Mouse (Mus musculus) ES-E14 (cell line): ENCODE measurements around the gene AC129217.1. TPM values are rescaled to one million over a fixed set of nuclear protein-coding genes. Genes with fewer than 3 reads are reported as not detected.

Experiments used
- DNase-seq: peaks from one replicate; pipeline ENCODE4 v3.0.0-alpha.2; 2013; ENCODE audit warnings: low read depth, low spot score
- H3K27ac ChIP-seq: 2 replicates; pipeline ENCODE4 v1.5.1; 2012; ENCODE audit warnings: low read depth, mild to moderate bottlenecking, low read length, moderate library complexity, mixed read lengths; ENCODE audit not compliant: poor library complexity, insufficient read depth, severe bottlenecking
- H3K36me3 ChIP-seq: 2 replicates; pipeline ENCODE4 v1.6.1; 2012; ENCODE audit warnings: mild to moderate bottlenecking, low read length, moderate library complexity, mixed read lengths; ENCODE audit not compliant: control insufficient read depth, poor library complexity, insufficient read depth, severe bottlenecking
- H3K4me1 ChIP-seq, 2 experiments: fragments of 150-350 bp in 1 of 2; sonication (generic) in 1 of 2; 2 replicates each; pipeline ENCODE4 v1.6.1; 2012; ENCODE audit warnings: low read length in 2 of 2, mild to moderate bottlenecking in 1 of 2, mixed read lengths in 1 of 2; ENCODE audit not compliant: control insufficient read depth in 2 of 2, insufficient read depth in 2 of 2, poor library complexity in 1 of 2
- H3K4me3 ChIP-seq, 2 experiments: fragments of 150-350 bp in 1 of 2; sonication (generic) in 1 of 2; 2 replicates each; pipeline ENCODE4 v1.5.1; 2012; ENCODE audit warnings: low read length in 2 of 2, low read depth in 1 of 2, mild to moderate bottlenecking in 1 of 2, mixed read lengths in 1 of 2; ENCODE audit not compliant: insufficient read depth in 1 of 2, poor library complexity in 1 of 2, severe bottlenecking in 1 of 2
- H3K9ac ChIP-seq: 2 replicates; pipeline ENCODE4 v1.6.1; 2012; ENCODE audit warnings: low read depth, mild to moderate bottlenecking, low read length, mixed read lengths; ENCODE audit not compliant: poor library complexity, insufficient read depth, severe bottlenecking
- H3K9me3 ChIP-seq: fragments of 150-350 bp; sonication (generic); 2 replicates; pipeline ENCODE4 v1.6.1; 2012; ENCODE audit warnings: low read depth, mild to moderate bottlenecking, low read length; ENCODE audit not compliant: control insufficient read depth, insufficient read depth
- CHD2 ChIP-seq: IDR thresholded peaks from 2 replicates; pipeline ENCODE4 v1.6.1; 2014; ENCODE audit warnings: mild to moderate bottlenecking, low read depth, low read length, inconsistent platforms
- HCFC1 ChIP-seq: IDR thresholded peaks from 2 replicates; pipeline ENCODE4 v1.6.1; 2012; ENCODE audit warnings: low read length, inconsistent platforms, borderline replicate concordance; ENCODE audit not compliant: insufficient read depth
- MAFK ChIP-seq: IDR thresholded peaks from 2 replicates; pipeline ENCODE4 v1.6.1; 2014; ENCODE audit warnings: mild to moderate bottlenecking, low read depth, low read length, inconsistent platforms; ENCODE audit not compliant: insufficient read depth
- ZC3H11A ChIP-seq: IDR thresholded peaks from 2 replicates; pipeline ENCODE4 v1.6.1; 2012; ENCODE audit warnings: low read depth, mild to moderate bottlenecking, inconsistent platforms, low read length, borderline replicate concordance
- ZNF384 ChIP-seq: IDR thresholded peaks from 2 replicates; pipeline ENCODE4 v1.6.1; 2012; ENCODE audit warnings: low read depth, low read length, inconsistent platforms
- in situ Hi-C, 2 experiments: fragments of 600-800 bp; cut with MboI; formaldehyde crosslinking; loops; one replicate each; pipeline ENCODE4 v1.15.1; 2025; ENCODE audit warnings: low sequenced_read_pairs in 2 of 2, inconsistent platforms in 1 of 2; ENCODE audit not compliant: unreplicated experiment in 2 of 2
- total RNA-seq: library from RNA; depleted of rRNA; stranded (reverse); fragments of 300-350 nt; gene quantifications from 2 replicates; pipeline ENCODE4 v1.2.3, GENCODE M21; 2012

The AC129217.1 gene
- total RNA-seq, 1 experiment = 1.4 TPM

DNA sequence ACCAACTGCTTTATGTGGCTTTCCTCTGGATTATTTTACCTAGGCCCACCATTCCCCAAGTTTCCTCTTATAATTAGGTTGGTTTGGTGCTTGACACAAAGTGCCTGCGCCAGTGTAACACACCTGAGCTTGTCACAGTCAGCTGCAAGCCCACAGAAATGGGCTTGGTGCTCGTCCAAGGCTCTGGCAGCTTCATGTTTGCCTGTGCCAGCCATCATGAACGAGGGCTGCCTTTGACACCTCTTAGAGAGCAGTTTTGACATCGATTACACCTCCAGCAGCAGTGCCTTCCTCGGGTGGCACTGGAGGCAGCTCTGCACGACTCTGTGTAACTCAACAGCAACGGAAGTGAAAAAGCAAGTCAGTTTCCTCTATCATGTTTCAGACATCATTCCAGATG is 39.4 kb upstream of the AC129217.1 start:
- Histone ChIP-seq H3K9ac (no peak overlapping the region), H3K4me1 (peaks cover 0 to 7% of the 10 kb centered on the region in 2 experiments; a peak in 3 of 4 replicates), H3K36me3 (peaks cover 13% of the 10 kb centered on the region), H3K27ac (no peak overlapping the region), H3K9me3 (no peaks in the 10 kb centered on the region), H3K4me3 (no peak overlapping the region)
- in situ Hi-C loops = no loop called here
- DNase-seq = no peak
- TF ChIP-seq CHD2 = no peak
- TF ChIP-seq ZC3H11A = no peak
- no peak for TF ChIP-seq HCFC1
- TF ChIP-seq MAFK = no peak
- TF ChIP-seq ZNF384 = no peak

DNA sequence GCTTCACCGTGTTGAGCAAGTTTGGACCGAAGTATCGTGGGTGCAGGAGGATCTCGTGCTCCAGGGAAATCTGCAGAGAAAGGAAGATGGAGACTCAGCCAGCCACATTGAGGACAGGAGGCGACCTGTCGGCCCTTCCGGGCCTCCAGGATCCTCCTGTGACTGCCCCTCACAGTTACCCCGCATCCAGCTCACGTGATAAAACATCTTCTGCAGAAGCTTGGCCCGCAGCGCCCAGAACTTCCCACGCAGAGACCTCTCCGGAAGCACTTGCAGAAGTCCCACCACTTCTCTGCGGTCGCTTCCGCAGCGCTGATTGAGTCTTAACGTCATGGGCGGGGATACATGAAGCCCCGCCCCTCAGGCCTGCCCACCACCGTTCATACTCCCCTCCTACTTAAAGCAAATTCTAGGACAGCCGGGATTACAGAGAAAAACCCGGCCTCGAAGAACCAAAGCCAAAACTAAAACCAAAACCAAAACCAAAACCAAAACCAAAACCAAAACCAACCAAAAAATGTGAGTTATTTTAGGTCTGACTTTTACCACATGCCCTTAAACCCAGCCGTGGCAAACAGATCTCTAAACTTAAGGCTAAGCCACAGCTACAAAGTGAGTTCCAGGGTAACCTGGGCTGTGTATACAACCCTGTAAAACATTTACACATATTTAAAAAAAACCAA is 31.2 kb upstream of the AC129217.1 start, which contains the start of gene Polr2g:
Polr2g (minus strand) TSS at position 314 of the 683 bp plus-strand sequence.
- TF ChIP-seq HCFC1 (no peak), ZC3H11A (no peak), CHD2 (0 out of 2 replicates have a peak, but pooled peaks have one; percentile 9), ZNF384 (no peak), MAFK (no peak)
- Histone ChIP-seq H3K36me3 (peaks cover 11% of the 10 kb centered on the region), H3K9ac (peak within 1 kb of the TSS; percentile 85), H3K9me3 (no peaks in the 10 kb centered on the region), H3K27ac (peak within 1 kb of the TSS; percentile 23; the same call in 1 of the 2 replicates), H3K4me1 (peaks cover 3 to 6% of the 10 kb centered on the region in 2 experiments; a peak in 2 of 4 replicates), H3K4me3 (peak within 1 kb of the TSS; percentile 82 to 94)
- in situ Hi-C loops = no loop called here
- peak; percentile 85 for DNase-seq

DNA sequence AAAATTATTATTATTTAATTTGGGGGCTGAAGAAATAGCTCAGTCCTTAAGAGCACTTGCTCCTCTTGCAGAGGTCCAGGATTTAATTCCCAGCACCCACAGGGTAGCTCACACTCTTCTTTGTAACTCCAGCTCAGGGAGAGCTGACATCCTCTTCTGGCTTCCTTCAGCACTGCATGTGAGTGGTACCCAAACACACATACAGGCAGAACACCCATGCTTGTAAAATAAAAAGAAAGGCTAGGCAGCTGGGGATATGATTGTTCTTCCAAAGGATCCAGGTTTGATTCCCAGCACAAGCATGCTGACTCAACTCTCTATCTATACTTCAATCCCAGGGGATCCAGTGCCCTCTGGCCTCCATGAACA is 30.6 kb upstream of the AC129217.1 start:
- 0 out of 4 replicates have a peak overlapping the region, but pooled peaks of 1 of the 2 experiments have one; percentile 94 for H3K4me3 ChIP-seq
- peaks cover 8% of the 10 kb centered on the region for H3K36me3 ChIP-seq
- TF ChIP-seq ZNF384 (no peak), HCFC1 (no peak), MAFK (no peak), CHD2 (no peak), ZC3H11A (no peak)
- DNase-seq = no peak
- H3K4me1 ChIP-seq = peaks cover 3 to 6% of the 10 kb centered on the region in 2 experiments; a peak in 2 of 4 replicates
- H3K27ac ChIP-seq = no peak overlapping the region
- H3K9me3 ChIP-seq = no peaks in the 10 kb centered on the region
- in situ Hi-C loops = no loop called here
- H3K9ac ChIP-seq = no peak overlapping the region

DNA sequence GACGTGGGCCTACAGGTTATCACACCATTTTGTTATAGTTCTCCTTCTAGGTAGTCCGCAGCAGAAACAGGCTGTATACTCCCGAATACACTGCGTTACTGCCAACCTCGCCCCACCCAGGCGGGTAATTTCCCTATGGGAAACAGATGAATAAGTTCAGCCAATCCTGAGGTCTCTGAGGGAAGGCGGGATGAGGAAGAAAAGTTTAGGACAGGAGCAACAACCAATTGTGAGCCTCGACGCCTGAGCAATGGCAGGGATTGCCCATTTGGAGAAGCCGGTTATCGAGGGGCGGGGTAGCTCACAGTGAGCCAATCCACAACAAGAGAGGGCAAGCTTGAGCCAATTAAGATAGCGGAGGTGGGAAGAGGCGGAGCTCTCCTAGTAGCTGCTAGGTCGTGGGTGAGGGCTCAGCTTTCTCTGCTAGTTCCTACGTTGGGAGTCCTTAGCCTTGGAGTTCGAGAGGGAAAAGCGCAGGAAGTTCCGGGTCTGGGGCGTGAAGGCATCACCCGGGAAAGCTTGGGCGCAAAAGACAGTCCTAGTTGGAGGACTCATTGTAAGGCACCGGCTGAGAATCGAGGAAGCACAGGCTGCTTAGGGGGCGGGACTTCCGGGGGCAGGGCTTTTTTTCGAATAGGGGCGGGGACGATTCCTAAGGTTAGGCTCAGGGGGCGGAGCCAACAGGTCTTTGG is 27.3 kb upstream of the AC129217.1 start, which contains the start of gene Zbtb3:
Zbtb3 (plus strand) TSS at position 426 of the 692 bp plus-strand sequence.
- DNase-seq = peak; percentile 96
- Histone ChIP-seq H3K4me1 (peaks cover 5 to 11% of the 10 kb centered on the region in 2 experiments), H3K36me3 (peaks cover 2% of the 10 kb centered on the region; the same call in 1 of the 2 replicates), H3K27ac (peak within 1 kb of the TSS; percentile 79), H3K9ac (peak within 1 kb of the TSS; percentile 88), H3K9me3 (no peaks in the 10 kb centered on the region), H3K4me3 (peak within 1 kb of the TSS; percentile 82 to 99)
- no peak for TF ChIP-seq ZC3H11A
- TF ChIP-seq CHD2 = peak; percentile 93
- 0 out of 2 replicates have a peak, but pooled peaks have one; percentile 24 for TF ChIP-seq HCFC1
- in situ Hi-C loops = no loop called here
